Mouse (Mus musculus) CH12.LX (cell line): ENCODE measurements around the gene Nppc. TPM values are rescaled to one million over a fixed set of nuclear protein-coding genes. Genes with fewer than 3 reads are reported as not detected.

Experiments
- DNase-seq: peaks from one replicate; pipeline ENCODE4 v3.0.0-alpha.2; 2013; ENCODE audit errors: extremely low read depth
- H3K27ac ChIP-seq: 2 replicates; pipeline ENCODE4 v1.5.1; 2012; ENCODE audit warnings: low read depth, mild to moderate bottlenecking, control low read depth, moderate library complexity; ENCODE audit not compliant: insufficient read depth
- H3K27me3 ChIP-seq: replicated peaks from 2 replicates; pipeline ENCODE3; 2012; ENCODE audit warnings: inconsistent platforms
- H3K36me3 ChIP-seq, 2 experiments: replicated peaks in 1 of 2; 2 replicates each; pipeline versions ENCODE3 to v1.6.1; 2012; ENCODE audit warnings: inconsistent platforms in 1 of 2, low read length in 1 of 2, mild to moderate bottlenecking in 1 of 2, mixed read lengths in 1 of 2, moderate library complexity in 1 of 2; ENCODE audit not compliant: control insufficient read depth in 1 of 2, insufficient read depth in 1 of 2
- H3K4me1 ChIP-seq, 2 experiments: 2 replicates each; pipeline ENCODE4 v1.6.1; 2012; ENCODE audit warnings: inconsistent platforms in 1 of 2, moderate library complexity in 1 of 2; ENCODE audit not compliant: insufficient read depth in 2 of 2, control insufficient read depth in 1 of 2
- H3K4me2 ChIP-seq: 2 replicates; pipeline ENCODE4 v1.6.1; 2012; ENCODE audit warnings: low read depth, mild to moderate bottlenecking, control low read depth; ENCODE audit not compliant: poor library complexity, insufficient read depth, severe bottlenecking
- H3K4me3 ChIP-seq, 3 experiments: fragments of 150-350 bp in 1 of 3; sonication (generic) in 1 of 3; replicated peaks in 1 of 3; 2 replicates each; pipeline versions ENCODE3 to v1.5.1; 2011 to 2012; ENCODE audit warnings: low read depth in 2 of 3, low read length in 2 of 3, mild to moderate bottlenecking in 2 of 3, moderate library complexity in 2 of 3, control low read depth in 1 of 3, improper control_type of control experiment in 1 of 3, inconsistent platforms in 1 of 3, mixed read lengths in 1 of 3; ENCODE audit not compliant: poor library complexity in 1 of 3
- H3K79me2 ChIP-seq: replicated peaks from 2 replicates; pipeline ENCODE4 v1.6.1; 2012; ENCODE audit warnings: mild to moderate bottlenecking, moderate library complexity; ENCODE audit not compliant: control insufficient read depth, poor library complexity, insufficient read depth, severe bottlenecking; ENCODE audit errors: extremely low read depth
- H3K9ac ChIP-seq: 2 replicates; pipeline ENCODE4 v1.6.1; 2012; ENCODE audit warnings: low read depth, mild to moderate bottlenecking, control low read depth, moderate library complexity; ENCODE audit not compliant: insufficient read depth
- H3K9me3 ChIP-seq: replicated peaks from 2 replicates; pipeline ENCODE3; 2012; ENCODE audit warnings: low read length, inconsistent platforms, mixed read lengths
- CHD1 ChIP-seq: IDR thresholded peaks from 2 replicates; pipeline ENCODE4 v1.6.1; 2012; ENCODE audit warnings: low read depth, low read length, improper control_type of control experiment, inconsistent platforms
- E2F4 ChIP-seq: IDR thresholded peaks from 2 replicates; pipeline ENCODE4 v1.6.1; 2011; ENCODE audit warnings: low read depth, low read length, improper control_type of control experiment; ENCODE audit not compliant: insufficient replicate concordance
- ELF1 ChIP-seq: IDR thresholded peaks from 2 replicates; pipeline ENCODE4 v1.6.1; 2014; ENCODE audit warnings: low read depth, mild to moderate bottlenecking, inconsistent platforms, low read length, improper control_type of control experiment
- ETS1 ChIP-seq: conservative IDR thresholded peaks from 2 replicates; pipeline ENCODE4 v1.6.1; 2012; ENCODE audit warnings: low read depth, mild to moderate bottlenecking, inconsistent platforms, low read length, improper control_type of control experiment, moderate library complexity
- HCFC1 ChIP-seq: IDR thresholded peaks from 2 replicates; pipeline ENCODE4 v1.6.1; 2012; ENCODE audit warnings: low read depth, mild to moderate bottlenecking, inconsistent platforms, low read length, improper control_type of control experiment
- JUND ChIP-seq: conservative IDR thresholded peaks from 2 replicates; pipeline ENCODE4 v1.6.1; 2011; ENCODE audit warnings: low read depth, low read length, improper control_type of control experiment
- KAT2A ChIP-seq: IDR thresholded peaks from 2 replicates; pipeline ENCODE4 v1.6.1; 2012; ENCODE audit warnings: low read length, improper control_type of control experiment, inconsistent platforms; ENCODE audit not compliant: insufficient replicate concordance
- MXI1 ChIP-seq: IDR thresholded peaks from 2 replicates; pipeline ENCODE4 v1.6.1; 2011; ENCODE audit warnings: mild to moderate bottlenecking, low read depth, low read length, improper control_type of control experiment
- MYC ChIP-seq: IDR thresholded peaks from 2 replicates; pipeline ENCODE4 v1.6.1; 2011; ENCODE audit warnings: low read depth, mild to moderate bottlenecking, improper control_type of control experiment, low read length
- NRF1 ChIP-seq: IDR thresholded peaks from 2 replicates; pipeline ENCODE4 v1.6.1; 2014; ENCODE audit warnings: low read depth, mild to moderate bottlenecking, inconsistent platforms, low read length, improper control_type of control experiment, moderate library complexity
- RCOR1 ChIP-seq: conservative IDR thresholded peaks from 2 replicates; pipeline ENCODE4 v1.6.1; 2012; ENCODE audit warnings: low read depth, mild to moderate bottlenecking, inconsistent platforms, low read length, improper control_type of control experiment
- SMC3 ChIP-seq: IDR thresholded peaks from 2 replicates; pipeline ENCODE4 v1.6.1; 2011; ENCODE audit warnings: low read depth, low read length, improper control_type of control experiment
- TBP ChIP-seq: conservative IDR thresholded peaks from 2 replicates; pipeline ENCODE4 v1.6.1; 2011; ENCODE audit warnings: low read depth, low read length, improper control_type of control experiment
- TCF12 ChIP-seq: IDR thresholded peaks from 2 replicates; pipeline ENCODE4 v1.6.1; 2014; ENCODE audit warnings: low read depth, mild to moderate bottlenecking, inconsistent platforms, low read length, improper control_type of control experiment
- ZMIZ1 ChIP-seq: IDR thresholded peaks from 2 replicates; pipeline ENCODE4 v1.6.1; 2012; ENCODE audit warnings: low read depth, mild to moderate bottlenecking, inconsistent platforms, low read length, improper control_type of control experiment
- ZNF384 ChIP-seq: IDR thresholded peaks from 2 replicates; pipeline ENCODE4 v1.6.1; 2012; ENCODE audit warnings: low read depth, low read length, improper control_type of control experiment, inconsistent platforms
- dilution Hi-C: fragments of 300-500 bp; cut with MboI; formaldehyde crosslinking; loops from 2 replicates; pipeline ENCODE4 v1.14.3; 2020; ENCODE audit warnings: low sequenced_read_pairs; ENCODE audit not compliant: extremely low pct_unique_long_range_greater_than_20kb, extremely low pct_ligation_motif_present
- in situ Hi-C: fragments of 300-500 bp; cut with MboI; formaldehyde crosslinking; loops from 3 replicates; pipeline ENCODE4 v1.14.3; 2019; ENCODE audit warnings: low sequenced_read_pairs, low pct_ligation_motif_present, low pct_unique_long_range_greater_than_20kb, mixed read lengths
- polyA plus RNA-seq: library from polyadenylated mRNA; unstranded; fragments of >175 nt; gene quantifications from 2 replicates; pipeline ENCODE4 v1.2.1, GENCODE M21; 2012; ENCODE audit warnings: low read depth; ENCODE audit not compliant: insufficient read length
- total RNA-seq, 2 experiments: library from RNA; depleted of rRNA; stranded (reverse); fragments of 300-350 nt in 1 of 2; fragments of >200 nt in 1 of 2; gene quantifications; 2 replicates each; pipeline ENCODE4 v1.2.3; 2012 to 2014

The Nppc gene
- total and polyA plus RNA-seq, 3 experiments = 0.13 TPM; not detected in 2

DNA sequence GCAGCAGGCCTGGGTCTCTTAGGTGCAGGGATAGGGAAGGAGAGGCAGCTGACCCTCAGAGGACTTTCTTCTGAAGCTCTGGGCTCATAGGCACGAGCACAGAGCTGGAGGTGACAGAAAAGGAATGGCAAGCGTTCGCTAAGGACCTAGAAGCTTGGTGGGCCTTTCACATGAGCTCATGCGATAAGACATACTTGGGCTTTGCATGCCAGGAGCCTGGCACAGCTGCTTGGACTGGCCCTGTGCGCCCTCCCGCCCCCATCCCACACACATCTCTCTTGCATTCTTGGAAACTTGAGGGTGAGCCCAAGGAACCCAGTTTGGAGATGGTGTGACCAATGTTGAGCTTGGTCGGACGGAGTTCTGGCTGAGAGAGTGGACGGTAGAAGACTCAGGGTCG is 8.3 kb upstream of the Nppc start:
- Histone ChIP-seq H3K9ac (no peak overlapping the region), H3K4me3 (no peak overlapping the region), H3K27ac (no peak overlapping the region), H3K4me1 (peaks cover 0 to 3% of the 10 kb centered on the region in 2 experiments; a peak in 2 of 4 replicates), H3K27me3 (peaks cover 46% of the 10 kb centered on the region), H3K4me2 (no peak overlapping the region), H3K9me3 (no peaks in the 10 kb centered on the region)
- no peak for DNase-seq
- dilution Hi-C loops (no loop called here), in situ Hi-C loops (no loop called here)
- TF ChIP-seq MYC (no peak), E2F4 (no peak), JUND (no peak), SMC3 (no peak), MXI1 (no peak), ETS1 (no peak), NRF1 (no peak), TCF12 (no peak), RCOR1 (no peak), ELF1 (no peak), ZNF384 (no peak)
- TF ChIP-seq, all 38 proteins: peak for 0
- Histone ChIP-seq H3K36me3 (no peaks in the 10 kb centered on the region), H3K79me2 (no peaks in the 10 kb centered on the region)

GRCm38 (mm10) chr1:86677624-86678023 is 7.3 kb upstream of the Nppc start:
- H3K4me3 ChIP-seq = no peak overlapping the region
- H3K4me2 ChIP-seq = no peak overlapping the region
- peaks cover 0 to 3% of the 10 kb centered on the region in 2 experiments; a peak in 2 of 4 replicates for H3K4me1 ChIP-seq
- H3K9ac ChIP-seq = no peak overlapping the region
- in situ Hi-C loops (no loop called here), dilution Hi-C loops (no loop called here)
- no peaks in the 10 kb centered on the region for H3K9me3 ChIP-seq
- H3K27ac ChIP-seq = no peak overlapping the region
- TF ChIP-seq KAT2A = no peak
- TF ChIP-seq CHD1 = no peak
- TF ChIP-seq ZMIZ1 = no peak
- TF ChIP-seq HCFC1 = no peak
- TF ChIP-seq TBP = no peak
- H3K36me3 ChIP-seq = no peaks in the 10 kb centered on the region
- H3K79me2 ChIP-seq = no peaks in the 10 kb centered on the region
- peaks cover 43% of the 10 kb centered on the region for H3K27me3 ChIP-seq
- no peak for DNase-seq
